Mouse (Mus musculus) small intestine, adult 2 months (tissue): ENCODE results near the gene Gm21905.

Source experiments
- CTCF ChIP-seq: fragments of 200-500 bp; IDR thresholded peaks from 2 replicates; pipeline ENCODE4 v1.5.1; 2012; ENCODE audit warnings: low read depth, mild to moderate bottlenecking, control low read depth, inconsistent platforms, low read length, moderate library complexity, mixed read lengths; ENCODE audit not compliant: insufficient replicate concordance, insufficient read length; ENCODE audit errors: extremely low read depth
- POLR2A ChIP-seq: fragments of 200-500 bp; IDR thresholded peaks from 2 replicates; pipeline ENCODE4 v1.6.1; 2012; ENCODE audit warnings: low read depth, mild to moderate bottlenecking, control low read depth, inconsistent platforms, low read length, moderate library complexity

GRCm38 (mm10) chr5:67990426-67990825 is 44.2 kb upstream of the Gm21905 start:
- TF ChIP-seq CTCF (no peak), POLR2A (no peak)
